8 mouse cellular contexts compared by ENCODE assay signal in genomic region chr11:84067720-84068190, GRCm38 (mm10). TPM values are rescaled to one million over a fixed set of nuclear protein-coding genes. Genes with fewer than 3 reads are reported as not detected.
A peak's percentile ranks its signal among the peaks of the same experiment; 100 is the strongest.
DNase-seq lines count a peak whose midpoint lies in the region; ATAC-seq and TF ChIP-seq lines count a peak whose summit lies in the region.

No protein-coding gene starts in this region.

- peak; percentile 23; the same call in 1 of the 2 replicates for ATAC-seq in forebrain, postnatal 0 days
- ATAC-seq in liver, embryonic 15.5 days (ENCODE audit: insufficient read depth), result no peak; the same call in 1 of the 2 replicates
- 0 out of 2 replicates have a peak, but pooled peaks have one; percentile 12 for ATAC-seq in stomach, postnatal 0 days (ENCODE audit: low FRiP score, low TSS enrichment)

- TF ChIP-seq EP300 in stomach, postnatal 0 days (optimal IDR thresholded peaks at IDR 0.05), result no peak

- H3K27me3 ChIP-seq in forebrain, postnatal 0 days (ENCODE audit: insufficient read depth, low read length), result peaks cover 5% of the 10 kb centered on the region
- peaks cover 76% of the 10 kb centered on the region for H3K27me3 ChIP-seq in liver, embryonic 15.5 days
- no peaks in the 10 kb centered on the region for H3K27me3 ChIP-seq in stomach, postnatal 0 days (ENCODE audit: control insufficient read depth, insufficient read depth, low read length)

- H3K36me3 ChIP-seq in forebrain, postnatal 0 days (ENCODE audit: insufficient read depth), result no peaks in the 10 kb centered on the region
- no peaks in the 10 kb centered on the region for H3K36me3 ChIP-seq in liver, embryonic 15.5 days (replicated peaks)
- no peaks in the 10 kb centered on the region for H3K36me3 ChIP-seq in stomach, postnatal 0 days (ENCODE audit: control insufficient read depth, insufficient read depth, low read length)

- peaks cover 14% of the 10 kb centered on the region for H3K4me1 ChIP-seq in forebrain, postnatal 0 days (ENCODE audit: insufficient read depth)
- H3K4me1 ChIP-seq in liver, embryonic 15.5 days (replicated peaks), result peaks cover 21% of the 10 kb centered on the region
- H3K4me1 ChIP-seq in stomach, postnatal 0 days (replicated peaks; ENCODE audit: control insufficient read depth, insufficient read depth), result no peaks in the 10 kb centered on the region

- H3K9me3 ChIP-seq in forebrain, postnatal 0 days (ENCODE audit: low read length), result no peaks in the 10 kb centered on the region
- no peaks in the 10 kb centered on the region for H3K9me3 ChIP-seq in liver, embryonic 15.5 days (replicated peaks)
- no peaks in the 10 kb centered on the region for H3K9me3 ChIP-seq in stomach, postnatal 0 days (ENCODE audit: control insufficient read depth, low read length)

- peak overlapping the region; percentile 72 for H3K4me3 ChIP-seq in forebrain, postnatal 0 days (ENCODE audit: low read depth, low read length)
- H3K4me3 ChIP-seq in liver, embryonic 15.5 days (replicated peaks), result peak overlapping the region; percentile 55
- peak overlapping the region; percentile 70 for H3K4me3 ChIP-seq in stomach, postnatal 0 days (ENCODE audit: low read depth, low read length)

- TF ChIP-seq CTCF in forebrain, postnatal 0 days (IDR thresholded peaks at IDR 0.05; ENCODE audit: low read depth), result no peak
- TF ChIP-seq CTCF in stomach, postnatal 0 days (IDR thresholded peaks at IDR 0.05; ENCODE audit: low read depth), result no peak

- H3K4me2 ChIP-seq in forebrain, postnatal 0 days (ENCODE audit: low read depth), result peak overlapping the region; percentile 94
- peak overlapping the region; percentile 75 for H3K4me2 ChIP-seq in liver, embryonic 15.5 days
- H3K4me2 ChIP-seq in stomach, postnatal 0 days (replicated peaks; ENCODE audit: low read depth), result peak overlapping the region; percentile 83

- 1% methylated on average over 21 of the region's 21 CpGs for WGBS in forebrain, postnatal 0 days
- 3% methylated on average over 21 of the region's 21 CpGs for WGBS in liver, embryonic 15.5 days (ENCODE audit: insufficient replicate concordance)
- WGBS in stomach, postnatal 0 days, result 3% methylated on average over 21 of the region's 21 CpGs

- peak overlapping the region; percentile 42 for H3K27ac ChIP-seq in forebrain, postnatal 0 days (ENCODE audit: low read depth, low read length)
- H3K27ac ChIP-seq in liver, embryonic 15.5 days (replicated peaks), result no peak overlapping the region
- H3K27ac ChIP-seq in stomach, postnatal 0 days (replicated peaks), result peak overlapping the region; percentile 82

- peak; percentile 54 to 65 for DNase-seq in lung, adult 18-20 months
- no peak for DNase-seq in lung, postnatal 10 days
- DNase-seq in ZHBTc4 (ENCODE audit: low read depth, low spot score), result peak; percentile 40
- no peak for DNase-seq in forebrain, postnatal 0 days
- DNase-seq in stomach, postnatal 0 days (ENCODE audit: low spot score), result no peak
- DNase-seq in right cerebral cortex, adult 18-20 months, result no peak
- no peak for DNase-seq in ovary, postnatal 14 days (ENCODE audit: low spot score)

- H3K9ac ChIP-seq in forebrain, postnatal 0 days, result peak overlapping the region; percentile 51
- H3K9ac ChIP-seq in liver, embryonic 15.5 days, result 0 out of 2 replicates have a peak overlapping the region, but pooled peaks have one; percentile 27
- peak overlapping the region; percentile 79 for H3K9ac ChIP-seq in stomach, postnatal 0 days (ENCODE audit: low read length)

RNA-seq across cellular contexts. Expression of gene Dusp14, which starts 1.3 kb away (rescaled TPM):
- total RNA-seq in forebrain, postnatal 0 days (2014; rRNA removed), result 15.1 and 15.4 TPM in 2 replicates
- polyA plus RNA-seq in forebrain, postnatal 0 days (2015; fragmentation: Nextera tagmentation; extraction: Ambion mirVana), result 19.4 and 21.6 TPM in 2 replicates
- polyA plus RNA-seq in liver, embryonic 15.5 days (2015; fragmentation: Nextera tagmentation; extraction: Ambion mirVana), result 1.2 and 1.3 TPM in 2 replicates
- polyA plus RNA-seq in stomach, postnatal 0 days (2015; fragmentation: Nextera tagmentation; extraction: Ambion mirVana), result 118 and 130 TPM in 2 replicates

Comparison
In these comparisons a context has a peak if more than half of its experiments do, and no peak if none do; other contexts are left out.
1. DNase-seq: peak in lung, adult 18-20 months (2 of 2) and ZHBTc4 (single experiment); none in lung, postnatal 10 days (single experiment), forebrain, postnatal 0 days (single experiment), stomach, postnatal 0 days (single experiment), right cerebral cortex, adult 18-20 months (single experiment) and ovary, postnatal 14 days (single experiment).
2. H3K9ac ChIP-seq: peak in every context shown above with its lines; median percentile 79 in stomach, postnatal 0 days; 51 in forebrain, postnatal 0 days; 27 in liver, embryonic 15.5 days.
3. Peak in every context shown above with its lines, with median percentiles within 50 percentile points of each other: H3K4me2 ChIP-seq and H3K4me3 ChIP-seq.